Mouse (Mus musculus) testis, adult 2 months (tissue): Measurements from ENCODE around the gene Cpa4. TPM values are rescaled to one million over a fixed set of nuclear protein-coding genes. Genes with fewer than 3 reads are reported as not detected.
A peak's percentile ranks its signal among the peaks of the same experiment; 100 is the strongest.

ENCODE experiments used
- H3K27ac ChIP-seq: fragments of 200-500 bp; 2 replicates; pipeline ENCODE4 v1.5.1; 2012; ENCODE audit warnings: low read depth, low read length; ENCODE audit not compliant: control insufficient read depth, insufficient read depth
- H3K27me3 ChIP-seq: fragments of 200-500 bp; 2 replicates; pipeline ENCODE4 v1.6.1; 2012; ENCODE audit warnings: mild to moderate bottlenecking, low read length, moderate library complexity; ENCODE audit not compliant: control insufficient read depth, insufficient read depth
- H3K36me3 ChIP-seq: fragments of 200-500 bp; 2 replicates; pipeline ENCODE4 v1.6.1; 2012; ENCODE audit warnings: mild to moderate bottlenecking, low read length; ENCODE audit not compliant: control insufficient read depth, insufficient read depth
- H3K4me1 ChIP-seq: fragments of 200-500 bp; 2 replicates; pipeline ENCODE4 v1.6.1; 2012; ENCODE audit warnings: low read length; ENCODE audit not compliant: control insufficient read depth, insufficient read depth
- H3K4me3 ChIP-seq: fragments of 200-500 bp; 2 replicates; pipeline ENCODE4 v1.5.1; 2012; ENCODE audit warnings: low read depth, mild to moderate bottlenecking, low read length, moderate library complexity, mixed read lengths; ENCODE audit not compliant: control insufficient read depth
- CTCF ChIP-seq: fragments of 200-500 bp; IDR thresholded peaks from 2 replicates; pipeline ENCODE4 v1.5.1; 2012; ENCODE audit warnings: low read depth, mild to moderate bottlenecking, inconsistent platforms, low read length, moderate library complexity; ENCODE audit not compliant: control insufficient read depth, insufficient read depth, insufficient replicate concordance
- POLR2A ChIP-seq: fragments of 200-500 bp; IDR thresholded peaks from 2 replicates; pipeline ENCODE4 v1.6.1; 2012; ENCODE audit warnings: low read depth, mild to moderate bottlenecking, inconsistent platforms, low read length, moderate library complexity; ENCODE audit not compliant: control insufficient read depth
- polyA plus RNA-seq: library from polyadenylated mRNA; depleted of rRNA; stranded (reverse); fragments of >200 nt; gene quantifications from 2 replicates; pipeline ENCODE4 v1.2.3, GENCODE M21; 2012

Gene Cpa4
- polyA plus RNA-seq, 1 experiment: not detected

DNA sequence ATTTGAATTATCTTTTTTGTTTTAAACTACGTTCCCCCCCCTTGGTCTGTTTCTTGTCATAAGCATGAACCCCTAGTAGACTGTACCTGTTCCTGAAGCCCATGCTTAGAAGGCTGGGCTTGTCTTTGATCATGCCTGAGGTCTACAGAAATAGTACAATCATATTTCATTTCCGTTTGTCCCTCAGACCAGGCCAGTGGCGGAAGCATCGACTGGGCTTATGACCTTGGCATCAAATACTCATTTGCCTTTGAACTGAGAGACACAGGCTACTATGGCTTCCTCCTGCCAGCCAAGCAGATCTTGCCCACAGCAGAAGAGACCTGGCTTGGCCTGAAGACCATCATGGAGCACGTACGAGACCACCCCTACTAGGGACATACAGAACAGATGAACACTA lies 4.1 kb upstream of the Cpa4 start:
- Histone ChIP-seq H3K4me1 (no peaks in the 10 kb centered on the region), H3K4me3 (no peak overlapping the region), H3K27ac (no peak overlapping the region), H3K27me3 (no peaks in the 10 kb centered on the region), H3K36me3 (no peaks in the 10 kb centered on the region)
- no peak for TF ChIP-seq CTCF
- TF ChIP-seq POLR2A: no peak

DNA sequence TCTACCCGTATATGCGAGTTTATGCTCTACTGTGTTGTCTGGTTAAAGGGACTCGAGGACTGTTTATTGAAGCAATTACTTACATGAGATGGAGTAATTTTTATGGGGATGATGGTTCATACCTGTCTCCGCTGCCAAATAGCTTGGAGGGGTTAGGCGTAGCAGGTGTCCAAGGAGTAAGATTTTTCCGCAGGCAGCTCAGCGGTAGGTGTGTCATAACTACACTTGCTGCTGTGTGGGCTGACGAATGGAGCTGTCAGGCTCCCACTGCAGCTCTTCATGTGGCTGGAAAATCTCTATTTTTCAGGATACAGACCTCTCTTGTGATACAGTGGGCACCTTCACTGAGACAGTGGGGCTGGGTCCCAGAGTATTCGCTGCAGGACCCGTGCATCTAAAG lies 1.2 kb downstream of the Cpa4 start:
- H3K4me3 ChIP-seq: no peak overlapping the region
- no peak overlapping the region for H3K27ac ChIP-seq
- H3K36me3 ChIP-seq: no peaks in the 10 kb centered on the region
- H3K4me1 ChIP-seq: peaks cover 6% of the 10 kb centered on the region
- no peaks in the 10 kb centered on the region for H3K27me3 ChIP-seq
- TF ChIP-seq CTCF: no peak
- TF ChIP-seq POLR2A: no peak

DNA sequence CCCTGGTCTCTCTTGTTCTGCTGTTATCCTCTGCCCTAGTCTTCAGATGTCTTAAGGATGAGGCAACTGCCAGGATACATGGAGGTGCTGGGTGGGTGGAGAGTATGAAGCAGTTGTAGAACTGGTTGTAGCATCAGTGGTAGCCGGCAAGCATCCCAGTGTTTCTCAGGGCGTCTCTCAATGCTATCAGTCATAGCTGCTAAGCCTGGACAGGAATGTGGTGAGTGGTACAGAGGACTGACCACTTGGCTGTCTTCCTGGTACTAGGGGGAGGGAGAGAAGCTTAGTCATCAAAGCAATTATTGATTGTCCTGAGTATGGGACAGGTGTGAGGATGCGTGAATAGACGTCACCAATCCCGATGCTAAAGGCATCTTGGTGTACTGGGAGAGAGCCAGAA lies 1.8 kb downstream of the Cpa4 start:
- H3K4me3 ChIP-seq: no peak overlapping the region
- no peaks in the 10 kb centered on the region for H3K36me3 ChIP-seq
- peaks cover 6% of the 10 kb centered on the region for H3K4me1 ChIP-seq
- no peak overlapping the region for H3K27ac ChIP-seq
- TF ChIP-seq CTCF: no peak
- no peak for TF ChIP-seq POLR2A
- no peaks in the 10 kb centered on the region for H3K27me3 ChIP-seq

DNA sequence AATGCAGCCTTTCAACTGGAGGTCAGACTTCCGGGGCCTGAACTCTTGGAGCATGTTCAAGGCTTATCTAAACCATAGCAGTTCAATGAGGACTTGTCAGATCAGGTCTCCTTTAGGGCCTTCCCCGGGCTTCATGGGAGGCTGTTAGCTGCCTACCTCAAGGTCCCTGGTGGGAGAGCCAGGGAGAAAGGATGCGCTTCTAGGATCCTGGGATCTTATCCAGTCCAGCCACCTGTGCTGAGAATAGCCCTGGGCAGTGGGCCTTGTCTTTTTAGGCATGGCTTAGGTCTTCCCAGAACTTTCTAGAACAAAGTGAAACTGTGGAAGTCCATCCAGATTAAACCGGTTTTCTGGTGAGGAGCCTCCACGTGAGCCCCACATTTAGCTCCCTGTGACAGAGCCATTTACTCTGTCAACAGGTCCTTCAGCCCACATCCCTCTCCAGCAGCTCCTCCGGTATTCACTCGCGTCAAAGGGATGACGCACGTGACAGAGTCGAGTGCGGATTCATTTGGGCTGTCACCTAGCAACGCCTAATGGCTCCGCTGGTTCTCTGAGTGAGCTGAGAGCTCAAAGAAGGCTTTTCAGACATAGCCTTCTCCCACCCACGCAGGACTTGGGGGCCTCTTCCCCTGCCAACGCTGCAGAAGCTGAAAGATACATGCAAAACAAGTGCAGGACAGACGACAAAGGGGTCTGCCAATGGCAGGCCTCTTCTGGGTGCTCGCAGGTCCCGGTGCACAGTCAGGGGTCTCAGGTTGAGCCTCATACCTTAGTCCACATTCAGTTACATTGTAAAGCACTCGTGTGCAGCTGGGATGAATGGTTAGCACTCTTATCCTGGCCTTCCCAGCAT lies 4.5 kb downstream of the Cpa4 start:
- TF ChIP-seq CTCF: no peak
- peaks cover 6% of the 10 kb centered on the region for H3K4me1 ChIP-seq
- no peaks in the 10 kb centered on the region for H3K27me3 ChIP-seq
- peak overlapping the region; percentile 20 for H3K4me3 ChIP-seq
- no peak overlapping the region for H3K27ac ChIP-seq
- no peaks in the 10 kb centered on the region for H3K36me3 ChIP-seq

DNA sequence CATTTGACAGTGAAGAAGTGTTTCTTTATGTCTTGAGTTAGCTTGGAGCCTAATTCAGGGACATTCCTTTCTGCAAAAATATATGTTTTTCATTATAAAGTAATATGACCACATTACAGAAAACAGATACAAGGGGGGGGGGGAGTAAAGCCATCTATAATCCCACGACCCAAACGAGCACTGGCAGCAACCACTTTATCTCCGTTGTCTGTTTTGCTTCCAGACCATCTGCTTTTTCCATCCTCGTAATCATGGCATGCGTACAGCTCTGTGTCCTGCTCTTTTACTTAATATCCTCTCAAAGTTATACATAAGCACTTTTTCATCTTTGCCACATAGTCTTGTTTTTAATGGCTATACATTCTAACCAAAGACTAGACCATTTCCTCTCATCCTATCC lies 5.2 kb downstream of the Cpa4 start:
- Histone ChIP-seq H3K27me3 (no peaks in the 10 kb centered on the region), H3K4me3 (no peak overlapping the region), H3K4me1 (peaks cover 6% of the 10 kb centered on the region), H3K36me3 (no peaks in the 10 kb centered on the region), H3K27ac (no peak overlapping the region)
- no peak for TF ChIP-seq CTCF
- no peak for TF ChIP-seq POLR2A

DNA sequence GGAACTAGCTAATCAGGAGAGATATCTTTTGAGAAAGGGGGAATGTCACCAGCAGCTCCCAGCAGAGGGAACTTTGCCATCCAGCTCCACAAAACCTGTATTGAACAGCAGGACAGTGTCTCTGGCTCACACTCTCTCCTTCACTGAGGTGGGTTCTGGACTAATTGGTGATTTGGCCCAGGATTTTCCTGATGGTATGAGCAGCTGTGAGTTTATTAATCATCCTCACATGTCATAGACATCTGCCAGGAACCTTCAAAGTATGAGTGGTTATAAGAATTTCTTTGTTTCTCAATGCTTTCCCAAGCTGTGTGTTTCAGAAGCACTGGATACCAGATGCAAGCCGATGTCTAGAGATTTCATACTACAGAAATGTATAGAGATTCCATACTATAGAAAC lies 6.8 kb downstream of the Cpa4 start:
- no peaks in the 10 kb centered on the region for H3K27me3 ChIP-seq
- no peak overlapping the region for H3K4me3 ChIP-seq
- no peaks in the 10 kb centered on the region for H3K36me3 ChIP-seq
- H3K4me1 ChIP-seq: peaks cover 6% of the 10 kb centered on the region
- no peak overlapping the region for H3K27ac ChIP-seq
- TF ChIP-seq CTCF (no peak), POLR2A (no peak)

DNA sequence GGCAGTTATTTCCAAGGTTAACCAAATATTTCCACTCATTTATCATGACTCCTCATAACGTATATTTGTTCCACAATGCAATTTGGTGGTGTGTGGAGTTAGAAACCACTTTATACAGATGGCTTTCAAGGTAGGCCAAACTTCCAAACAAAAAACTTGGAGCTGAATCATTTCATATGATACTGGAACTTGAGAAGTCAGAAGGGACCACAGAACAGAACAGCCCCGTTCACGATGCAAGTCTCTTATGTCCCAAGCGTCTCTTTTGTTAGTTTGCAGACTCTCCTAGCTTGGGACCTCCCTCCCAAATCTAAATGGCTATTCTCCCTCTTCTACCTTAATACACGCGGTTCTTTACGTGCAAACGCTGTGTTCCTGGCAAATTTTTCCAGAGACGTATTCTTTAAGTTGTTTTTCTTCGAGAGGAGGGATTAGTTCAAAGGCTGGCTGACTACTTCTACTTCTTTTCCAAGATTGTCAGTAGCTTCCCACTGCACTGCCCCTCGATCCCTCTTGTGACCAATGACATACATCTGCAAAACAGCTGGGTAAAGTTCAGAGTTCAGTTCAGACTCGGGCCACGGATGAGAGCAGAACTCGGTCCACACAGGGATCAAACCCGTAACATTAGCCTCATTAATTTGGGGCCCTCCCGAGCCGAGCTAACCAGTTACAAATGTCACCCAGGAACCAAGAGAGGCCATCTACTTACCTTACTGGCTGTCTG lies 8.5 kb downstream of the Cpa4 start:
- Histone ChIP-seq H3K4me3 (no peak overlapping the region), H3K4me1 (peaks cover 6% of the 10 kb centered on the region), H3K27me3 (no peaks in the 10 kb centered on the region), H3K27ac (no peak overlapping the region), H3K36me3 (no peaks in the 10 kb centered on the region)
- TF ChIP-seq CTCF (no peak), POLR2A (no peak)
